Mouse (Mus musculus): ENCODE measurements around the gene Ndufv2.

GRCm38 (mm10) chr17:66061241-66061938, 40.0 kb downstream of the Ndufv2 start:
- no peak; the same call in 1 of the 2 replicates for TF ChIP-seq CTCF (IDR thresholded peaks at IDR 0.05; ENCODE audit: low read depth)
- TF ChIP-seq EP300 (IDR thresholded peaks at IDR 0.05; ENCODE audit: low read depth): no peak

Data from liver, embryonic 14.5 days (tissue).